In the genomic region with DNA sequence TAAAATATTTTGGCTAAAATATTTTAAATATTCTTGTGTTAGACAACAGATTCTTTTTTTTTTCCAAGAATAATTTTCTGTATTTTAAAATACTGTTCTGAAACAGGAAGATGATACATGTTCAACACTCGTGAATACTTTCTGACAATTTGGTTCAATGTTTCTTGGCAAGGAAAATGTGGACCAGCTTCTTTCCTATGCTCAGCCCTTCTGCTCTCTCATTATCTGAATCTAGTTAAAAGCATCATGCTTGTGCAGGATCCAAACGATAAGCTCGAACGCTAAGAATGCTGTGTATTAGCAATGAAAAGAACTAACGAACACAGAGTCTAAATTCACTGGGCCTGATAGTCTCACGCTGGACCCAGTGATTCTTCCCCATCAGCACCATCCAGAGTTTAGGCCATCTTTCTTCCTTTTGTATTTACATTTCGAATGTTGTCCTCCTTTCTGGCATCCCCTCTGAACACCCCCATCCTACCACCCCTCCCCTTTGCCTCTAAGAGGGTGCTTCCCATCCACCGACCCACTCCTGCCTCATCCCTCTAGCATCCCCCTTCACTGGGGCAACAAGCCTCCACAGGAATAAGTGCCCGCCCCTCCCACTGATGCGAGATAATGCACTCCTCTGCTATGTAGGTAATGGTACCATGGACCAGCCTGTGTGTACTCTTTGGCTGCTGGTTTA, we compare ENCODE assay signal across 17 mouse cellular contexts.
DNase-seq lines count a peak whose midpoint lies in the region; ATAC-seq and TF ChIP-seq lines count a peak whose summit lies in the region.
"Had no signal": no experiment of that assay in that cellular context is flagged by ENCODE, and none has a peak within 500 bp of the region (broad histone marks: within the 10 kb centered on the region; RNA-seq: fewer than 3 reads in every experiment).

No protein-coding gene starts in this region.

- no peak for ATAC-seq in midbrain, postnatal 0 days (ENCODE audit: low FRiP score)
- no peak for ATAC-seq in midbrain, embryonic 16.5 days
- ATAC-seq in kidney, embryonic 16.5 days (ENCODE audit: low FRiP score, low TSS enrichment), result no peak
- no peak for ATAC-seq in granulocyte monocyte progenitor cell, adult 5-6 weeks (replicated peaks; ENCODE audit: poor library complexity, severe bottlenecking)
- ATAC-seq: midbrain, embryonic 15.5 days had no signal

- no peak overlapping the region for H3K4me3 ChIP-seq in midbrain, postnatal 0 days (ENCODE audit: low read depth, low read length)
- no peak overlapping the region for H3K4me3 ChIP-seq in midbrain, embryonic 16.5 days (ENCODE audit: low read depth, low read length)
- H3K4me3 ChIP-seq in kidney, embryonic 16.5 days (ENCODE audit: low read length), result no peak overlapping the region
- H3K4me3 ChIP-seq: heart, embryonic 12.5 days; hindbrain, embryonic 15.5 days; liver, embryonic 15.5 days; megakaryocyte, embryonic 14.5 days; midbrain, embryonic 15.5 days had no signal

- H3K4me2 ChIP-seq in midbrain, postnatal 0 days (ENCODE audit: low read depth, low read length, poor library complexity, severe bottlenecking), result no peak overlapping the region
- H3K4me2 ChIP-seq in midbrain, embryonic 16.5 days (ENCODE audit: low read length), result no peak overlapping the region
- no peak overlapping the region for H3K4me2 ChIP-seq in kidney, embryonic 16.5 days (replicated peaks; ENCODE audit: low read depth, low read length)
- H3K4me2 ChIP-seq: heart, embryonic 12.5 days; hindbrain, embryonic 15.5 days; liver, embryonic 15.5 days; midbrain, embryonic 15.5 days had no signal

- no peaks in the 10 kb centered on the region; the same call in 1 of the 2 replicates for H3K4me1 ChIP-seq in midbrain, postnatal 0 days (ENCODE audit: insufficient read depth, low read length)
- no peaks in the 10 kb centered on the region for H3K4me1 ChIP-seq in midbrain, embryonic 16.5 days (ENCODE audit: control insufficient read depth, insufficient read depth, low read length)
- H3K4me1 ChIP-seq in kidney, embryonic 16.5 days (ENCODE audit: insufficient read depth, low read length), result no peaks in the 10 kb centered on the region
- H3K4me1 ChIP-seq: heart, embryonic 12.5 days; hindbrain, embryonic 15.5 days; liver, embryonic 15.5 days; megakaryocyte, embryonic 14.5 days; midbrain, embryonic 15.5 days had no signal

- no peak overlapping the region for H3K27ac ChIP-seq in midbrain, postnatal 0 days (ENCODE audit: low read depth, low read length)
- H3K27ac ChIP-seq in midbrain, embryonic 16.5 days (ENCODE audit: low read length), result no peak overlapping the region
- no peak overlapping the region for H3K27ac ChIP-seq in kidney, embryonic 16.5 days (ENCODE audit: low read length)
- H3K27ac ChIP-seq: hindbrain, embryonic 15.5 days; liver, embryonic 15.5 days; midbrain, embryonic 15.5 days had no signal

- peak; percentile 62 to 67 for DNase-seq in cerebellum, postnatal 10 days
- DNase-seq in cerebellum, adult 11 months, result no peak
- peak; percentile 31 for DNase-seq in midbrain, postnatal 0 days (ENCODE audit: low spot score)
- peak; percentile 9 to 70 for DNase-seq in layer of hippocampus, adult 18-20 months (ENCODE audit: low spot score in 2 of 2)
- DNase-seq in right cerebral cortex, postnatal 4 days, result peak; percentile 4
- DNase-seq: adrenal gland, postnatal 25 days; kidney, adult 18-20 months; kidney, postnatal 25 days; lung, postnatal 14 days had no signal

- no peaks in the 10 kb centered on the region for H3K27me3 ChIP-seq in midbrain, postnatal 0 days (ENCODE audit: insufficient read depth, low read length)
- H3K27me3 ChIP-seq in midbrain, embryonic 16.5 days (ENCODE audit: control insufficient read depth, insufficient read depth, low read depth, low read length), result no peaks in the 10 kb centered on the region
- no peaks in the 10 kb centered on the region for H3K27me3 ChIP-seq in kidney, embryonic 16.5 days (ENCODE audit: insufficient read depth, low read length)
- H3K27me3 ChIP-seq: heart, embryonic 12.5 days; hindbrain, embryonic 15.5 days; liver, embryonic 15.5 days; megakaryocyte, embryonic 14.5 days; midbrain, embryonic 15.5 days had no signal

- WGBS in midbrain, postnatal 0 days, result 85% methylated on average over 10 of the region's 10 CpGs
- WGBS in midbrain, embryonic 16.5 days, result 87% methylated on average over 10 of the region's 10 CpGs
- WGBS in kidney, embryonic 16.5 days, result 86% methylated on average over 10 of the region's 10 CpGs

- no peaks in the 10 kb centered on the region for H3K9me3 ChIP-seq in midbrain, postnatal 0 days (ENCODE audit: low read length)
- no peaks in the 10 kb centered on the region for H3K9me3 ChIP-seq in midbrain, embryonic 16.5 days (replicated peaks; ENCODE audit: control insufficient read depth, low read length, poor library complexity, severe bottlenecking)
- no peaks in the 10 kb centered on the region for H3K9me3 ChIP-seq in kidney, embryonic 16.5 days (ENCODE audit: low read length)
- H3K9me3 ChIP-seq: heart, embryonic 12.5 days; hindbrain, embryonic 15.5 days; liver, embryonic 15.5 days; midbrain, embryonic 15.5 days had no signal

- H3K9ac ChIP-seq in midbrain, postnatal 0 days (replicated peaks; ENCODE audit: low read length, poor library complexity, severe bottlenecking), result no peak overlapping the region
- no peak overlapping the region for H3K9ac ChIP-seq in midbrain, embryonic 16.5 days (ENCODE audit: low read depth, low read length)
- no peak overlapping the region for H3K9ac ChIP-seq in kidney, embryonic 16.5 days (replicated peaks; ENCODE audit: low read length)
- H3K9ac ChIP-seq: heart, embryonic 12.5 days; hindbrain, embryonic 15.5 days; liver, embryonic 15.5 days; midbrain, embryonic 15.5 days had no signal

- no peak for TF ChIP-seq CTCF in midbrain, postnatal 0 days (IDR thresholded peaks at IDR 0.05)

- no peaks in the 10 kb centered on the region for H3K36me3 ChIP-seq in midbrain, postnatal 0 days (ENCODE audit: insufficient read depth, low read length)
- H3K36me3 ChIP-seq in midbrain, embryonic 16.5 days (ENCODE audit: control insufficient read depth, insufficient read depth, low read length), result no peaks in the 10 kb centered on the region
- no peaks in the 10 kb centered on the region for H3K36me3 ChIP-seq in kidney, embryonic 16.5 days (ENCODE audit: insufficient read depth, low read length)
- H3K36me3 ChIP-seq: heart, embryonic 12.5 days; hindbrain, embryonic 15.5 days; liver, embryonic 15.5 days; midbrain, embryonic 15.5 days had no signal
